Mouse (Mus musculus) thymus, adult 18-20 months (tissue): Measurements from ENCODE around the gene 3110001I22Rik.

Experiments
- DNase-seq, 2 experiments: peaks; one replicate each; pipeline ENCODE4 v3.0.0; 2022; ENCODE audit warnings: mixed read lengths in 2 of 2

The 3110001I22Rik gene

DNA sequence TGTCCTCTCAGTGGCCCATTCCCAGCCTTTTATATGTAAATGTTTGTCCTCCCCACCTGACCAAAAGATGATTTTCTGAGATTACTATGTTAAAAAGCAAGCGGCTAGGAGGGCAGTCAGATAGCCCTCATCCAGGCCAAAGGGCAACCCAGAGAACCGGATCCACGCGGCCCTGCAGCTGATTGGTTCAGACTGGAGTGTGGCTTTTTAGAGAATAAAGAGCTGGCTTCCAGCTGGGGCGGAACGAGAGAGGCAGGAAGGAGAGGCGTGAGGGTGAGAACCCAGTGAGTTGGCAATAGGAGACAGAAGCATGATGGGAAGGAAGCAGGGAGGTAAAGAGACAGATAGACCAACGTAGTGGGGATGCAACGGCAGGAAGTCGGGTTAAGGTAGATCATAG is 51.2 kb downstream of the 3110001I22Rik start:
- DNase-seq = no peak

DNA sequence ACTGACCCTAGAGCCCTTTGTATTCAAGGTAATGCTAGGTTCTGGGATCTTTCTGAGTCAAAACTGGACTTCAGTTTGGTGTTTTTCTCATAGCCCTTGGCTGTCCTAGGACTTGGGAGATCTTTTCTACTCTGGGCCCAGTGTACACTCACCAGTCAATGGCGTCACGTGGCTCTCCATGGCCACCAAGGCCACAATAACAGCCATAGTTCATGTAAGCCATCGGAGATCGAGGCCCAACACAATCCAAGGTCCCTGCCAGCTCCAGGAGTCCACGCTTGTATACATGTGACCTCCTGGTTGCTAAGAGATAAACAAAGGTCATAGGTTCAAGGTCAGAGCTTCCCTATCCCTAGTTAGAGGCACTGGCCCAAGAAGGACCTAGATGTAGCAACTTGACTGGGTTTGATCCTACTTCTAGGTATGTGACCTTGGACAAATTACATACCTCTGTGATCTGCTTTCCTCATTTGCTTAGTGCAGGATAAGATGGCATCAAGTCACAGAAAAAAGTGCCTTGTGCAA is 56.1 kb downstream of the 3110001I22Rik start:
- no peak for DNase-seq
